Mouse (Mus musculus): ENCODE data around the gene D10Wsu102e.

DNA sequence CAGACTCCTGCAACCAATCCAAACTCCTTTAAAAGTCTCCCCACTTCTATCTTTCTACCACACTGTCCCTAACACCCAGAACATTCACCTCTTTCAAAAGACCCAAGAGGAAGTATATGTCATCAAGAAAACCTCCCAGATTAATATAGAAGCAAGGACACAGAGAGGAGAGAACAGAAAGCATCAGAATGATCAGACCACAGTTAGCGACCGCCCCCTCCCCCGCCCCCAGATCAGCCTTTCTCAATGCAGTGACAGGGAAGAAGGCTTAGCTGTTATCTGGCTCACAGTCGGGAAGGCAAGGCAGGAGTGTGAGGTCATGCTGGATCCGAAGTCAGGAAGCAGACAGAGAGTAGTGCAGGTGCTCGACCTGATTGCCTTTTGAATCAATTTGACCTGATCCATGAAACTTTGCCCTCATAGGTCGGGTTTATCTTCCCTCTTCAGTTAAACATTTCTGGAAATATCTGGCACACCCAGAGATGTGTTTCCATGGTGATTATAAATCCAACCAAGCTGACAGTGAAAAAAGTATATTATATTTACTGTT, 37.4 kb upstream of the D10Wsu102e start:
- no peak for TF ChIP-seq POLR2A (IDR thresholded peaks at IDR 0.05; ENCODE audit: borderline replicate concordance, extremely low read depth, low read depth, low read length)
- no peak for TF ChIP-seq CTCF (IDR thresholded peaks at IDR 0.05; ENCODE audit: insufficient read depth, low read length)
